Mouse (Mus musculus) layer of hippocampus, adult 2 months (tissue): ENCODE measurements around the gene Eddm3b. TPM values are rescaled to one million over a fixed set of nuclear protein-coding genes. Genes with fewer than 3 reads are reported as not detected.
A peak's percentile ranks its signal among the peaks of the same experiment; 100 is the strongest.
"Not testable (repeated sequence)": the region's sequence is repeated elsewhere in the genome, so short reads cannot be mapped to it uniquely, and the experiment has no call there.

Experiments
- DNase-seq, 2 experiments: peaks; one replicate each; pipeline ENCODE4 v3.0.0; 2022; ENCODE audit warnings: low spot score in 2 of 2
- H3K27ac ChIP-seq: fragments of 200-600 bp; 2 replicates; pipeline ENCODE4 v1.8.1; 2022
- H3K4me3 ChIP-seq: fragments of 200-600 bp; 2 replicates; pipeline ENCODE4 v1.8.1; 2022; ENCODE audit warnings: mild to moderate bottlenecking
- CTCF ChIP-seq: fragments of 200-600 bp; conservative IDR thresholded peaks from 2 replicates; pipeline ENCODE4 v1.8.1; 2022; ENCODE audit warnings: antibody characterized with exemption, mild to moderate bottlenecking, moderate library complexity
- total RNA-seq, 2 experiments: library from RNA; stranded (reverse); gene quantifications; 2 replicates each; pipeline ENCODE4 v1.2.3; 2021

Gene Eddm3b
- total RNA-seq, 2 experiments from 2014 or later, result not detected

- peak; percentile 95 to 98 for DNase-seq
- TF ChIP-seq CTCF, result no peak
- peak overlapping the region; percentile 73 for H3K4me3 ChIP-seq
- H3K27ac ChIP-seq, result peak overlapping the region; percentile 89
These were observed 25.1 kb upstream of the Eddm3b start for GRCm38 (mm10) chr14:51088970-51089673.

- DNase-seq, result no peak
- Histone ChIP-seq H3K4me3 (peak overlapping the region; percentile 73), H3K27ac (peak overlapping the region; percentile 89)
- no peak for TF ChIP-seq CTCF
These were observed 24.6 kb upstream of the Eddm3b start for GRCm38 (mm10) chr14:51089674-51090076.

DNA sequence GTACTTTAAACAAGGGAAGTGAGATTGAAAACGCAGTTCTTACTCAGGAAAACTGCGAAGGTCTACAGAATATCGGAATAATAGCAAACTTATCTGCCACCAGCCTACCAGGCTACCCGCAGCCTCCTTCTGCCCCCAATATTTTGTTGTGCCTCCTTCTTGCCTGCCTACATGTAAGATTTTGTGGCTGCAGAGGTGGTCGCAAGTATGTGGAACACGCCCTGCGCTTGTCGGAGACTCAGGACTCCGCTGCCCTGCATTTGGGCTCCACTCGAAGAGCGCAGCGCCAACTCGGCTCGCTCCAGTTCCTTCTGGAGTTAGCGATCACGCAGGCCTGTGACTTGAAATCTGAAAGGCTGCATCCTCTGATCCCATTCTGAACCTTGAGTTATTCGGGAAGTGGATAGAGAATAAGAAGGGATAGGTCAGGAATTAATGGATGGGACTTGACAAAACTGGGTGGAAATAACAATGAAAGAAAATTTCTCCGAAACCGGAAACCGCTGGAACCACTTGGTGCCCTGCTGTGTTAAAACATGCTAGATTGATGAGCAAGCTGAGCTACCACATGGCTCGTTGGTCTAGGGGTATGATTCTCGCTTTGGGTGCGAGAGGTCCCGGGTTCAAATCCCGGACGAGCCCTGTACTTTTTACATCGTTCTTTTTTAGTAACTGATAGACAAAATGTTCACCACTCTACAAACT lies 24.0 kb upstream of the Eddm3b start:
- H3K27ac ChIP-seq, result peak overlapping the region; percentile 89
- peak overlapping the region; percentile 73 for H3K4me3 ChIP-seq
- peak; percentile 76 to 84 for DNase-seq
- TF ChIP-seq CTCF, result no peak

DNA sequence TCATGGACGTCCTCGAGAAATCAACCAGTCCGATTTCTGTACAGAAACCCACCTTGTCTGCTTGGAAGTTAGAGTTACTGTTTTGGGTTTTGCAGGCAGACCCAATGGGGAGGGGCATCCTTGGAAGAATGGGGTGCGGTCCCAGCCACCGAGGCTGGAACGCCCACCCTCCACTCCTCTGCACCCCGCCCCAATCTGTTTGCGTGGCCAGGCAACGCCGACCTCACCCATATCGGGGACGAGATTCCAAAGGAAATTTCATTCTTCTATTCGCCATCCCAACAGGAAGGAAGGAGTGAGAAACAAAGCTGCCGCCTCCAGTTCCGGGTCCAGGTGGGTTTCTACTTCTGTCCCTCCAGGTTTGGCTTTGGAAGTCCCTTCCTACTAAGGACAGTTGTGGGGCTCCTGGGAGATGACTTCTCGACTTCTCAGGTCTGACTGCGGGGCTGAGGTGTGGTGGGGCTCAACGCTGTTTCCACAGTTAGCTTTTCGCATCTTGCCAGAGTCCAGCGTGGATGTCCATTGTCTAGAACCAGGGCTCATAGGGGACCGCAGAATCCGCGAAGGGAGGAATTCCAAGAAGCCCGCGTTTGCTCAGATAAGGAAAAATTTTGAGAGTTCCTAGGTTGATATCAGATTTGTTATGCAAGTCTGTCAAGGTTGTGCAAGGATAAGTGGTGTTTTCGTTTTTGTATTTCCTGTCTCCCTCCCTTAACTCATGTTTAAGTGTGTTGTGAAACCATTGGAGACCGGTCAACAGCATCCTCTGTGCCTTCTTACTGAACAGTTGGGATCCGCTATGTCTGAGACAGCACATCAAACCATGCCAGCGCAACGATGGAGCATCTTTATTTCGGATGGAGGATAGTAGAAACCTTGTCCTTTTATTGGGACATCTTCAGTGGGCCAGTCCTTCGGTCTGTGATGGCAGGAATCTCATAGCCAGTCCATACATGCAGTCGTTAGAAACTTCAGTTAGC lies 23.0 kb upstream of the Eddm3b start, which contains the start of the genes Rnase4 and Ang:
Rnase4 (plus strand) TSS at position 157 of the 980 bp plus-strand sequence.
Ang (plus strand) TSS at position 230 of the 980 bp plus-strand sequence.
- peak in 1 of 2 experiments; percentile 36 for DNase-seq
- TF ChIP-seq CTCF, result no peak
- peak within 1 kb of the TSS; percentile 89 for H3K27ac ChIP-seq
- peak within 1 kb of the TSS; percentile 73 for H3K4me3 ChIP-seq

DNA sequence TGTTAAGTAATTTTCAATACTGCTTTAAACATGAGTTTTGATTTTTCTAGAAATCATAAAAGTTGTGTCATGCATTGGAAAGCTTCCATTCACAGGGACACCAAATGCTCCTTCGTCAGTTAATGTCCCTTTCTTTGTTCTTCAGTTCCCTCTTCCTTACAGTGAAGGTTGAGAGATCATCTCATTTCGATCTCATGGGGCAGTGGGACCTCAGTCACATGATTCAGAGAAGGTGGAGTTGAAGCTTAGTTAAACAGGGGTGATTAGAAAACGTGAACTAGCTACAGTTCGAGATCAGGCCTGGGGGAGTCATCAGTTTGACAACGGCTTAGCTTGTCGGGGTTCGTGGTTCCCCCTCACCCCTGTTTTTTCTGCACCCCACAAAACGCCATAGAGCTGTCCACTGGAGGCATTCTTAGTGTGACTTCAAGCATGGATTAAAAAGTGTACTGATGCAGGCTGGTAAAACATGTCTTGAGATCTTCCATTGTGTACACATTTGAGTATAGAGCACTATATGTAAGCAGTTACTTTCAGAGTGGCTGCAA lies 22.1 kb upstream of the Eddm3b start:
- H3K27ac ChIP-seq, result peak overlapping the region; percentile 75
- H3K4me3 ChIP-seq, result peak overlapping the region; percentile 73
- no peak for TF ChIP-seq CTCF
- no peak for DNase-seq

- Histone ChIP-seq H3K27ac (peak overlapping the region; percentile 58), H3K4me3 (no peak overlapping the region)
- no peak for TF ChIP-seq CTCF
- DNase-seq, result no peak
These were observed 20.7 kb upstream of the Eddm3b start for GRCm38 (mm10) chr14:51093496-51093895.

DNA sequence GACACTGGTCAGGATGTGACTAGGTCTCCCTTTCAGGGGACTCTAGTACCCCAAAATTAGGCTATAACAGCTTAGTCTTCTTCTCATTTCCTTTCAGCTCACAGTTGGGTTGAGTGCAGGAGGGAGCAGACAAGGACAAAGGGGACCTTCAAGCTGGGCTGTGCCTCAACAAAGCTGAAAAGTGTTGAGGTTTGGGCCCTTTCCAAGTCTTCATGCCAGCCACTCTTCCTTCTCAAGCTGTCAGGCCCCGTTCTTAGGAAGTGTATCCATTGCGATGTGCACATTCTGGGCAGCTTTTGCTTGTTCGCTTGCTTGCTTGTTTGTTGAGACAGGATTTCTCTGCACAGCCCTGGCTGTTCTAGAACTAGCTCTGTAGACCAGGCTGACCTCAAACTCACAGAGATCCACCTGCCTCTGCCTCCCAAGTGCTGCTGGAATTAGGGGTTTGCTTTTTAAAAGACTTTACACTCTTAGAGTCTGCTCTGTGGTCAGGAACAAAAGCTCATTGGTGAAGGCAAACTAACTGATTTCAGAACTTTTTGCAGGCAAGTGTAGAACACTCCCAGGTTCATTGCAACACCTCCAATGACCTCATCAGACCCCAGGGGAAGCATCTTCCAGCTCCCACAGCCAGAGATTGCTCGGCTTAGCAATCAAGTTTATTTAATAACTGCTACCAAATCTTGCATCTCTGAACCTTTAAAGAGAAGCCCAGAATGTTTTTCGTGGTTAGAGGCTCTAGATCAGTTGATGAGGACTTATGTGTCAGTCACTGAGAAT lies 19.9 kb upstream of the Eddm3b start:
- Histone ChIP-seq H3K27ac (peak overlapping the region; percentile 58), H3K4me3 (no peak overlapping the region)
- no peak for DNase-seq
- TF ChIP-seq CTCF, result no peak

DNA sequence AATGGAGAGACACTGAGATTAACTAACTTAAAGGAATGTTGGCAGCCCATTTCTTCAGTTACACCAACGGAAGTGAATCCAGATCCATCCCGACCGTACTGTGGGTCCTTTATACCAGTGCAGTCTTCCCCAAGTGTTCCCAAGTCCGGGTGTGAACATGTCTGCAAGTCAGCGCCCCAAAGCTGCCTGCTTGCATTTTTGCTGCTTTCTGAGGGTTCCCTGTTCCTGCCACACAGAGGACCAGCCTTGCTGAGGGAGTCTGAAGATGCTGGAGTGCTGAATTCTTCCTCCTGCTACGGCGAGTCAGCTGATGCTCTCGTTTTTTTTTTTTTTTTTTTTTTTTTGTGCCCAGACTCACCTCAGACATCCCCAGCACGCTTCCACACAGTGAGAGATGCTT lies 19.3 kb upstream of the Eddm3b start:
- no peak for TF ChIP-seq CTCF
- Histone ChIP-seq H3K27ac (peak overlapping the region; percentile 33; the same call in 1 of the 2 replicates), H3K4me3 (no peak overlapping the region)
- no peak for DNase-seq

DNA sequence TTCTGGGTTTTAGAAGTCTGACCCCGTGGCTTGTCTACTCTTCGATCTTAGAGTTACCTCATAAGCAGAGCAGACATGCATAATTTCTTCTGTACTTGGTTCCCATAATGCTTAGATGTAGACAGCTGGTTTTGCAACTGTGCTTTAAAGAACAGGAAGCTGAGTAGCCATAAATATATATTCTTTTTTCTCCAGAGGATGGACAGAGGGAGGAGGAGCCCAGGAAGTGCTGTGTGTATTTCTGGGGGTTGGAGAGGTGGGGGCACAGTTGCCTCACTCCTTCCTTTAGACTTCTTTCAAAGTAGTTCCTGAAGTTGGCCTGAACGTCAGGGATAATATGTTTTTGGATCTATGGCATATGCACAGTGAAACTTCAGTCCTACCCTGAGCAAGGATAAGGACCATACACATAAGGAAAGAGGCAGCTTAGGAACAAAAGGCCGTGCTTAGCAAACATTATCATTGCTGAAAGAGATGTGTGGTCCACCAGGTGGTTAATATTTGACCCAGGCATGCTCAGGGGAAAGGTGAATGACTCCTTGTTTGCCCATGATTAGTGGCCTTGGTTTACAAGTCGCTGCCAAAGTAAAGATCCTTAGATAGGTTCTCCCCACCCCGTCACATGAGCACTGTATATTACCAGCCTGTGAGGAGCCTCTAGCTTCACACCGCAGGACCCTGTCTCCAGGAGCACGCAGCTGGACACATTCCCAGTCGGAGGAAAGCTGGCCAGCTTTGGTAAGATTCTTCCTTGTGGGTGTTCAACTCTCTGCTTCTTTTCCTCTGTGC lies 18.3 kb upstream of the Eddm3b start:
- Histone ChIP-seq H3K4me3 (no peak overlapping the region), H3K27ac (no peak overlapping the region)
- TF ChIP-seq CTCF, result no peak
- DNase-seq, result no peak

DNA sequence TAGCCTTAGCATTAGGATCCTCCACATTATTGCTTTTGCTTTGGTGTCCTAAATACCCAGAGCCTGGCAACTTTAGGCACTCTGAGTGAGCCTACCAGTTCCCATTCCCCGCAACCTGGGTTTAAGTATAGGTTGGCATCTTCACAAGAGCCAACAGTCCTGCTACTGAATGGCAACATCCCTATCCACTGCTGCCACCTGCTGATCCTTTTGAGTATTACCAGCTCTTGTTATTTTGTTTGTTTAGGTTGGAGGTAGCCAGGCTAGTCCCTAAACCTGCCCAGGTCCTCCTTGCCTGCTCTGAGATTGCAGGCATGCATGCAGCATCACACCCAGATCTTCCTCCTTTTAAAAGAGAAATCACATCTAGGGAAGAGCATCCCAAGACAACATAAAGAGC lies 15.9 kb upstream of the Eddm3b start:
- H3K4me3 ChIP-seq, H3K27ac ChIP-seq: not testable (repeated sequence)
- peak; percentile 87 for TF ChIP-seq CTCF
- DNase-seq, result peak; percentile 82 to 91

DNA sequence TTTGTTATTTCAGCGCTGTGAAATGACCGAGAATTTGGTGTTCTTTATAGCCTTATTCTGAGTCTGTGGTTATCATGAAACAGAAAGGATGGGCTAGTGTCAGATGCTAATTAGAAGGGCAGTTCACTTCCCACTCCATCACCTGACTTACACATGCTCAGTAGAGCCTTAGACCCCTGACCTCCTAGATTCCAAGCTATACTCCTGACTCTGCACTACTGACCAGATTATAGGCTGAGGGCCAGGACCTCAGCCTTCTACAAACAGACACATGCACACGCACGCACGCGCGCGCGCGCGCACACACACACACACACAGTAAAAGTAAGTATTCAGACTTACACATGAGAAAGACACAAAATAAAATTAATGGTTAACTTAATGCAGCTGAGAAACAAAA lies 15.3 kb upstream of the Eddm3b start:
- DNase-seq, result no peak
- no peak overlapping the region for H3K4me3 ChIP-seq
- TF ChIP-seq CTCF, result no peak
- no peak overlapping the region for H3K27ac ChIP-seq
